Mouse (Mus musculus): ENCODE data around the gene Syt15. TPM values are rescaled to one million over a fixed set of nuclear protein-coding genes. Genes with fewer than 3 reads are reported as not detected.

Syt15 gene
- polyA plus RNA-seq, 1 experiment from 2014 or later: 0.63 TPM

DNA sequence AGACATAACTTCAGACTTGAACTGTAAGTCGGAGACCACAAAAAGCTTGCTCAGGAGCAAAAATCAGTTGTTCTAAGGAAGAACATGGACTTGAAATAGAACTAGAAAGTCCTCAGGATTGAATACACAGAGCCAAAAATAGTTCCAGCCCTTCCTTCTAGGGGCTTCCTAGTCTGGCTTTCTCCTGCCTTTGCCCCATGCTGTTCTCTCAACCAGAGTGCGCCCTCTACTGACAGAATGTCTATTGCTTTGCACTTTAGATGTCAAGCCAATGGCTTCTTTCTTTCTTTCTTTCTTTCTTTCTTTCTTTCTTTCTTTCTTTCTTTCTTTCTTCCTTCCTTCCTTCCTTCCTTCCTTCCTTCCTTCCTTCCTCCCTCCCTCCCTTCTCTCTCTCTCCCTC, 10.7 kb upstream of the Syt15 start:
- 57% methylated on average over 2 of the region's 2 CpGs for WGBS
- Histone ChIP-seq H3K4me1 (replicated peaks) (no peaks in the 10 kb centered on the region), H3K36me3 (no peaks in the 10 kb centered on the region), H3K4me2 (replicated peaks) (no peak overlapping the region), H3K9ac (replicated peaks) (no peak overlapping the region), H3K27me3 (no peaks in the 10 kb centered on the region), H3K4me3 (replicated peaks) (no peak overlapping the region), H3K27ac (no peak overlapping the region), H3K9me3 (no peaks in the 10 kb centered on the region)
- ATAC-seq: no peak

DNA sequence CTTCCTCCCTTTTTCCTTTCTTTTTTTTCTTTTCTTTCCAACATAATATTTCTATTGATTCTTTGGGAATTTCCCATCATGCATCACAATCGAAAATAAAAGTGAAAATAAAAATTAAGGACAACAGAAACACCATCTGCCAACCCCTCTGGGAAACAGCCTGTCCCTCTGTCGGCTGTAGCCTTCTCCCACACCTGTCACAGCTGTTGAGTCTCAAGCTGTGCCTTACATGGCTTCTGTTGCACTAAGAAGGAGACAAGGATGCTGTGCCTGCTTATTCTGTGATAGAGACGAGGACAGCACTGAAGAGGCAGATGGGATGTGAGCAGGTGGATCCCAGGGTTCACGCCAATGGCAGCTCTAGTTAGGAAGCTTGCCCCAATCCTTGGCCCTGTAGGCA, 10.3 kb upstream of the Syt15 start:
- H3K4me1 ChIP-seq (replicated peaks): no peaks in the 10 kb centered on the region
- H3K9me3 ChIP-seq: no peaks in the 10 kb centered on the region
- H3K4me3 ChIP-seq (replicated peaks): no peak overlapping the region
- H3K27me3 ChIP-seq: no peaks in the 10 kb centered on the region
- H3K4me2 ChIP-seq (replicated peaks): no peak overlapping the region
- ATAC-seq: no peak
- 63% methylated on average over 4 of the region's 4 CpGs for WGBS
- H3K9ac ChIP-seq (replicated peaks): no peak overlapping the region
- no peak overlapping the region for H3K27ac ChIP-seq
- H3K36me3 ChIP-seq: no peaks in the 10 kb centered on the region

DNA sequence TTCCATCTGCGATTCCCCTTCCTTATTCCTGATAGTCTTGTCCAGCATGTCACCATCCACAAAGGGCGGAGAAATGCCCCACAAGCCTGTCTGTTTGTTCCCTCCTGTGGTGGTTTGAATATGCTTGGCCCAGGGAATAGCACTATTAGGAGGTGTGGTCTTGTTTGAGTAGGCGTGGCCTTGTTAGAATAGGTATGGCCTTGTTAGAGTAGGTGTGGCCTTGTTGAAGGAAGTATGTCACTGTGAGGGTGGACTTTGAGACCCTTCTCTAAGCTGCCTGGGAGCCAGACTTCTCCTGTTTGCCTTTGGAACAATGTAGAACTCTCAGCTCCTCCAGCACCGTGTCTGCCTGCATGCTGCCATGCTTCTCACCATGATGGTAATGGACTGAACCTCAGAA, 9.5 kb upstream of the Syt15 start:
- ATAC-seq: no peak
- no peak overlapping the region for H3K4me3 ChIP-seq (replicated peaks)
- H3K4me2 ChIP-seq (replicated peaks): no peak overlapping the region
- no peaks in the 10 kb centered on the region for H3K9me3 ChIP-seq
- no peak overlapping the region for H3K9ac ChIP-seq (replicated peaks)
- no peaks in the 10 kb centered on the region for H3K36me3 ChIP-seq
- no peaks in the 10 kb centered on the region for H3K4me1 ChIP-seq (replicated peaks)
- no peak overlapping the region for H3K27ac ChIP-seq
- WGBS: 88% methylated on average over 4 of the region's 4 CpGs
- H3K27me3 ChIP-seq: no peaks in the 10 kb centered on the region

DNA sequence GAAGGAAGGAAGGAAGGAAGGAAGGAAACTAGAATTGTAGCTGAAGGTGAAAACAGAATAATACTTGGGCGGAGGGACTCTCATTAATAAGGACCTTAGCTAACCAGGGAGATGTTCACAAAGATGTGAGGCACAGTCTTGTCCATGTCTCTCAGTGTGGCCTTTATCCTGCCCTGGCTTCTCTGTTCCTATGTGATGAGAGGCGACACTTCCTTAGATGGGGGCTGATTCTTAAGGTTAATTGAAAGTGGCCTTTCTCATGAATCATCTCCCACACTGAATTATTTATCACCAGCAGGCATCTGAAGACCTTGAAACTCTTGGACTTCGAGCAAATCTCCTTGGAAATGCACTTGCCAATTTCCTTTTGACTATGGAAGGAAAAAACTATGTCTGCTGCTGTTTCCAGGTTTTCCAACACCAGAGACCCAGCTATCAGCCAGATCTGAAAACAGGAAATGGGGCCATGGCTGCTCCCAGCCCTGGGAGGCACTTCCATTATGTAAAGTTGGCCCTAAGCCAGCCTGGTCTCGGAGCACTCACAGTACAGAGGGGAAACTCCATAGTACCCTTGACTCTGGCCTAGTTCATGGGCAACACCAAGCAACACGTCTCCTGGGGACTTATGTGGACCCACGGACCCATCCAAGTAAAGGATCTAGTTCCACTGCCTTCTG, 3.8 kb upstream of the Syt15 start:
- H3K4me3 ChIP-seq (replicated peaks): no peak overlapping the region
- no peak overlapping the region for H3K27ac ChIP-seq
- H3K4me1 ChIP-seq (replicated peaks): peaks cover 5% of the 10 kb centered on the region; the same call in 1 of the 2 replicates
- ATAC-seq: no peak
- no peaks in the 10 kb centered on the region for H3K36me3 ChIP-seq
- no peaks in the 10 kb centered on the region for H3K9me3 ChIP-seq
- 78% methylated on average over 6 of the region's 6 CpGs for WGBS
- H3K27me3 ChIP-seq: peaks cover 27% of the 10 kb centered on the region
- no peak overlapping the region for H3K9ac ChIP-seq (replicated peaks)
- H3K4me2 ChIP-seq (replicated peaks): no peak overlapping the region

DNA sequence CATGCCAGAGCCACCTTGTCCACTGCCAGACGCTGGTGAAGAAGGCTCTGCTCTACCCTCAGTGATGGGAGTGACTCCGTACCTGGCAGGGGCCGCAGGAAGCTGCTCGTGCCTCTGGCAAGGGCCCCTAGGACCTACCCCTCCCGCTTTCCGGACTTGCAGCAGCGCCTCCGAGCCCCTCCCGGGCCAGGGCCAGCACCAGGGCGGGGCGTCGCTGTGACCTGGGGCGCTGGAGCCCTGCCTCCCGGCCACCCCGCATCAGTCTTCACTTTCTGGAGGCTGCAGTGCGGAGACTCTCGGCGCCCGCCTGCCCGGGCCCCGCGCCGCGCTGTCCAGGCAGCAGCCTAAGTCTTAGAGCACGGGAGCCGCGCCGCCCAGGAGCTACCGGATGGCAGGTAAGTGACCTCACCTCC, 397 bp downstream of the Syt15 start:
- H3K9me3 ChIP-seq: no peaks in the 10 kb centered on the region
- peaks cover 5% of the 10 kb centered on the region; the same call in 1 of the 2 replicates for H3K4me1 ChIP-seq (replicated peaks)
- peak overlapping the region; percentile 51 for H3K4me2 ChIP-seq (replicated peaks)
- 6% methylated on average over 29 of the region's 29 CpGs for WGBS
- H3K27ac ChIP-seq: no peak overlapping the region
- H3K4me3 ChIP-seq (replicated peaks): peak overlapping the region; percentile 23
- H3K9ac ChIP-seq (replicated peaks): peak overlapping the region; percentile 34; the same call in 1 of the 2 replicates
- peak; percentile 43; the same call in 1 of the 2 replicates for ATAC-seq
- peaks cover 34% of the 10 kb centered on the region for H3K27me3 ChIP-seq
- H3K36me3 ChIP-seq: no peaks in the 10 kb centered on the region

DNA sequence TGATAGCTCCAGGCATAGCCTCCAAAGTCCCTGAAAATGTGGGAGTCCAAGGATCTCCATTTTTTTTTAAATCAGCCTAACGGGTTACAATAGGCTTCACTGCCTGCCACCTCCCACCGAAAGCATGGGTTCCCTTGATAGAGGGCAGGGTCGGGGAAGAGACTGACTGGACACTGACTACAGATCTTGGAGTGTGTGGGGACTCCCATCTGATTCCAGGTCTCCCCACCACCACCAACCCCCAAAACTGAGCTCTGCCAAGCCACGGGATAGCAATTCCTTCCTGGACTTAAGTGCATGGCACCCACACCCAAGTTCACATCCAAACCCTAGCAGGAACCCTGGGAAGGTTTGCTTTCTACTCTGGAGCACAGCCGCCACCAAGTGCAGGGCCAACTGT, 1.0 kb downstream of the Syt15 start:
- Histone ChIP-seq H3K36me3 (no peaks in the 10 kb centered on the region), H3K9me3 (no peaks in the 10 kb centered on the region), H3K4me3 (replicated peaks) (no peak overlapping the region), H3K27me3 (peaks cover 34% of the 10 kb centered on the region), H3K9ac (replicated peaks) (no peak overlapping the region), H3K27ac (no peak overlapping the region), H3K4me1 (replicated peaks) (peaks cover 5% of the 10 kb centered on the region; the same call in 1 of the 2 replicates), H3K4me2 (replicated peaks) (no peak overlapping the region)
- ATAC-seq: no peak
- WGBS: 80% methylated on average over 5 of the region's 5 CpGs

DNA sequence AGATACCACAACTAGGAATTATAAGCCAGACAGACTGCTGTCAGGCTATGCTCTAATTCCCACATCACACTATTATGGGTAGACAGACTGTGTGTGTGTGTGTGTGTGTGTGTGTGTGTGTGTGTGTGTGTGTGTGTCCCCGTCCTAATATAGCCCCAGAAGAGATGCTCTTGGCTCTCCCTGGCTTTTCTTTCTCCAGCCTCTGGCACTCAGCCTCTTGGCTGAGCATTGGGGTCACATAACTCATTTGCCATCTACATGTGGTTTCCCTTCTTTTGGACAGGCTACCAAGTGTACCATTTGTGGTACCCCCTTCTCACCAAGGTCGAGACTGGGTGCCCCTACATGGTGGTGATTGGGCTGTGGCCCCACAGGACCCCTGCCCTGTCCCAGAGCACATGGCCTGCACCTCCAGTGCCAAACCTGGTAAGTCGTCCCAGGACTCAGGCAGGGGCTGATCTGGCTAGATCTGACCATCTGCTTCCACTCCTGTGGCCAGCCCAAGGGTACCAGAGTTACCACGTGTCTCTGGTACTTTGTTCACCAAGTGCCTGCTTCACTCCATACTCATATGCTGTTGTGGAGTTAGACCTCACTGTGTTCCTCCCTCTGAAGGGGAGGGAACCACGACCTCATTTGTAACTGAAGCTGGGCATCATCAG, 2.2 kb downstream of the Syt15 start:
- Histone ChIP-seq H3K9me3 (no peaks in the 10 kb centered on the region), H3K4me1 (replicated peaks) (peaks cover 5% of the 10 kb centered on the region; the same call in 1 of the 2 replicates), H3K36me3 (no peaks in the 10 kb centered on the region), H3K4me2 (replicated peaks) (no peak overlapping the region), H3K4me3 (replicated peaks) (no peak overlapping the region), H3K27me3 (peaks cover 34% of the 10 kb centered on the region), H3K27ac (no peak overlapping the region), H3K9ac (replicated peaks) (no peak overlapping the region)
- WGBS: 72% methylated on average over 5 of the region's 5 CpGs
- no peak for ATAC-seq

DNA sequence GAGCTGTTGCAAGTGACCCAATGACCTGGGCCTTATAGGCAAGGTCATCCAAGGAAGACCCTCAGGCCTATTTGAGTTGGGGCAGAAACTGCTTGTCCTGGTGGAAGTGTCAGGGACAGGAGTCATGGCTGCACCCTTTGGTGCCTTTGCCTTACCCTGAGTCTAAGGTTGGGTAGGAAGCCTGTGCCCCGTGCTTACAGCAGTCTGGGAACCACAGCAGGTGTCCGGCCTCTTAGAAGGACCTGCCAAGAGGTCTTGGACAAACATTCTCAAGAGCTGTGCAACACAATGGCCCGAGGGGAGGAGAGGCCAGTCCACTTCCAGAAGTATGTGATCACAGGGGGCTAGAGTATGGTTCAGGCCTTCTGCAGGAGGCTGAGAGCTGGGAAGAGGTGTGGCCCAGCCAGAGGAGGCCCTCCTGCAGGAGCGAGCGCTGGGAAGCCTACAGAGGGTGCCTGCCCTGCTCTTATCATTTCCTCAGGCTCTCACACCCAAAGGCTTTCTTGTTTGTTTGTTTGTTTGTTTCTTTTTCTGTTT, 4.0 kb downstream of the Syt15 start:
- ATAC-seq: no peak

DNA sequence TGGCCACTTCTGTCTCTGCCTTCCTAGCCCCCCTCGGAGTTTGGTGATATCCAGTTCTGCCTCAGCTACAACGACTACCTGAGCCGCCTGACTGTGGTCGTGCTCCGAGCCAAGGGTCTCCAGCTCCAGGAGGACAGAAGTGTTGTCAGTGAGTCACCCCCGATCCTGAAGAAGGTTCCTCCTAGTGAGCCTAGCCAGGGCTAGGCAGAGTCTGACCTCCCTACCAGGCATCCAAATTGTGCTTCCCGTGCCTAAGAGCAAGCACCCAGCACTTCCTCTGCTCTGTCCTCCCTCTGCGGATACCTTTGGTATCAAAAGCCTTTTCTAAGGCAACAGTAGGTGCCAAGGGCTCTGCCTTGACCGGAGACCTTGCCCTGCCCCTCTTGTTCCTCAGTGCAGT, 6.6 kb downstream of the Syt15 start:
- peaks cover 3% of the 10 kb centered on the region for H3K27me3 ChIP-seq
- ATAC-seq: no peak
- H3K9me3 ChIP-seq: no peaks in the 10 kb centered on the region
- 84% methylated on average over 9 of the region's 9 CpGs for WGBS
- H3K27ac ChIP-seq: no peak overlapping the region
- no peaks in the 10 kb centered on the region for H3K4me1 ChIP-seq (replicated peaks)
- no peak overlapping the region for H3K4me2 ChIP-seq (replicated peaks)
- H3K9ac ChIP-seq (replicated peaks): no peak overlapping the region
- no peaks in the 10 kb centered on the region for H3K36me3 ChIP-seq
- H3K4me3 ChIP-seq (replicated peaks): no peak overlapping the region

More for the DNA sequence above, 4.0 kb downstream of the Syt15 start:
- Histone ChIP-seq H3K4me1 (replicated peaks) (peaks cover 5% of the 10 kb centered on the region; the same call in 1 of the 2 replicates), H3K9ac (replicated peaks) (no peak overlapping the region), H3K27ac (no peak overlapping the region), H3K27me3 (peaks cover 28% of the 10 kb centered on the region), H3K4me3 (replicated peaks) (no peak overlapping the region), H3K9me3 (no peaks in the 10 kb centered on the region), H3K4me2 (replicated peaks) (no peak overlapping the region), H3K36me3 (no peaks in the 10 kb centered on the region)
- WGBS: 73% methylated on average over 5 of the region's 5 CpGs

DNA sequence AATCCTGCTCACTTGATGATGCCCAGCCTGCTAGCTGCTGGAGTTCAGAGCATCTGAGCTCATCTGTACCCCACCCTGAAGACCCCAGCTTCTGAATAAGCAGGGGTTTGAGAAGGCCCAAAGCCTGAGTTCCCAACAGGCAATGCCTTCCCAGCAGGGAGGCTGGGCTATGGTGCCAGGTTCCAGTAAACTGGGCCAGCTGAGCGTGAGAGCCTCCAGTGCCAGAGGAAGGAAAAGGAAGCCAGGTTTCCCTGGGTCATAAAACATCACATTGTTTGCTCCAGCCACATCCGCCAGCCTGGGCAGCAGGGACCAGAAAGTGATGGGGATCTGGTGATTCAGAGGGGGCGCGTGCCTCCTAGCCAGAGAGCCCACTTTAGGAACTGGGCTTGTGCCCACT, 7.2 kb downstream of the Syt15 start:
- no peak for ATAC-seq
- no peaks in the 10 kb centered on the region for H3K27me3 ChIP-seq
- H3K27ac ChIP-seq: no peak overlapping the region
- no peak overlapping the region for H3K4me2 ChIP-seq (replicated peaks)
- H3K4me3 ChIP-seq (replicated peaks): no peak overlapping the region
- H3K9ac ChIP-seq (replicated peaks): no peak overlapping the region
- H3K9me3 ChIP-seq: no peaks in the 10 kb centered on the region
- 90% methylated on average over 4 of the region's 4 CpGs for WGBS
- no peaks in the 10 kb centered on the region for H3K4me1 ChIP-seq (replicated peaks)
- H3K36me3 ChIP-seq: no peaks in the 10 kb centered on the region

DNA sequence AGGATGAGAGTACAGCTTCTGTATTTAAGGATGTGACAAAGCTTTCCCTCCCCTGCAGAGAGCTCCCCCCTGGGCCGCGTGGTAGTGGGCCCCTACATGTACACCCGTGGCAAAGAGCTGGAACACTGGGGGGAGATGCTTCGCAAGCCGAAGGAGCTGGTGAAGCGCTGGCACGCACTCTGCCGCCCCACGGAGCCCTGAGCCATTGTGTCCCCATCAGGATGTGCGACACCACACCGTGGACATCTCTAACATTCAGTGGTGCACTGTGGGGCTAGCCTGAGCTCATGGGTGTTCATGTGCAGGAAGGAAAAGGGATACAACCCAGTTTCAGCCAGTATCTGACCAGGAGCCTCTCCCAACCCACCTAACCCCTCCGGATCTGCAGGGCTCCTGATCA, 8.6 kb downstream of the Syt15 start:
- WGBS: 87% methylated on average over 12 of the region's 12 CpGs

DNA sequence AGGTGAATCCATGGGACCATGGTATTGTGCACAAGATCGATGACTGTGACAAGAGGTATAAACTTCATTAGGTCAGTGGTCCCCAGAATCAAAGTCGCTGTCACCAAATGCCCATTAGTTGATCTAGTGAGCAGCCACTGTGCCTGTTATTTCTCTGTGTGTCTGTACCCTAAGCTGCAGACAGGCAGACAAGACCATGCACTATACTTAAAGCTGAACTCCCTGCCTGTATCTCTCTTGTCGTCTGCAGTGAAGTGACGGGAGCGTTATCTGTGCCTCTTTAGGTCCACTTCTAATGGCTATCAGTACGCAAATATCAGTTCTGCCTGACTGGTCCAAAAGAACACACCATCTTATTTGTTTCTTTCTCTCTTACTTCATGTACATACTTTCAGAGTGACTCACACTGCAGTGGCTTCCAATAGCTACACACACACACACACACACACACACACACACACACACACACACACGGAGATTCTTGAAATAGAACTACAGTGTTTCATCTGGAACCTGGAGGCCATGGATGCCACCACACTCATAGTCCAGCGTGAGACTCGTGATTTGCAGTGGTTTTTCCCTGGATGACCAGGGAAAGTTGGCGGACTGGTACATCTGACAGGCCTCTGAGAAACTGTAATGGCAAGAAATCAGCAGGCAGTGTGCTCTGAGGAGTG, 9.6 kb downstream of the Syt15 start:
- Histone ChIP-seq H3K4me3 (replicated peaks) (no peak overlapping the region), H3K27ac (no peak overlapping the region), H3K4me2 (replicated peaks) (no peak overlapping the region), H3K4me1 (replicated peaks) (no peaks in the 10 kb centered on the region), H3K9me3 (no peaks in the 10 kb centered on the region), H3K36me3 (no peaks in the 10 kb centered on the region), H3K9ac (replicated peaks) (no peak overlapping the region), H3K27me3 (no peaks in the 10 kb centered on the region)
- ATAC-seq: no peak
- WGBS: 89% methylated on average over 10 of the region's 10 CpGs

More for the DNA sequence above, 8.6 kb downstream of the Syt15 start:
- Histone ChIP-seq H3K4me3 (replicated peaks) (no peak overlapping the region), H3K9me3 (no peaks in the 10 kb centered on the region), H3K4me2 (replicated peaks) (no peak overlapping the region), H3K36me3 (no peaks in the 10 kb centered on the region), H3K27ac (no peak overlapping the region), H3K9ac (replicated peaks) (no peak overlapping the region), H3K27me3 (no peaks in the 10 kb centered on the region), H3K4me1 (replicated peaks) (no peaks in the 10 kb centered on the region)
- no peak for ATAC-seq
